In genomic region chr17:93202165-93203075, GRCm38 (mm10) we compare ENCODE assay signal across 9 mouse cellular contexts. TPM values are rescaled to one million over a fixed set of nuclear protein-coding genes. Genes with fewer than 3 reads are reported as not detected.
A peak's percentile ranks its signal among the peaks of the same experiment; 100 is the strongest.
DNase-seq lines count a peak whose midpoint lies in the region; ATAC-seq and TF ChIP-seq lines count a peak whose summit lies in the region.
"Had no signal": no experiment of that assay in that cellular context is flagged by ENCODE, and none has a peak within 500 bp of the region (broad histone marks: within the 10 kb centered on the region; RNA-seq: fewer than 3 reads in every experiment).

No protein-coding gene starts in this region.

- no peaks in the 10 kb centered on the region for H3K36me3 ChIP-seq in heart, embryonic 11.5 days (ENCODE audit: control insufficient read depth, insufficient read depth, low read length)
- no peaks in the 10 kb centered on the region for H3K36me3 ChIP-seq in ES-E14 (ENCODE audit: control insufficient read depth, insufficient read depth, low read length, poor library complexity, severe bottlenecking)
- H3K36me3 ChIP-seq in forebrain, embryonic 15.5 days, result no peaks in the 10 kb centered on the region
- H3K36me3 ChIP-seq in limb, embryonic 13.5 days, result no peaks in the 10 kb centered on the region

- DNase-seq in heart, postnatal 14 days, result no peak
- peak; percentile 39 for DNase-seq in ES-E14 (ENCODE audit: low read depth, low spot score)
- peak; percentile 29 for DNase-seq in right cerebral cortex, postnatal 14 days
- no peak for DNase-seq in thymus, postnatal 10 days (ENCODE audit: low spot score in 2 of 2)
- no peak for DNase-seq in gastrocnemius, adult 18-20 months (ENCODE audit: low spot score)

- peaks cover 65% of the 10 kb centered on the region for H3K27me3 ChIP-seq in heart, embryonic 11.5 days (ENCODE audit: control insufficient read depth, insufficient read depth, low read length)
- H3K27me3 ChIP-seq in forebrain, embryonic 15.5 days, result peaks cover 44% of the 10 kb centered on the region
- peaks cover 82% of the 10 kb centered on the region for H3K27me3 ChIP-seq in limb, embryonic 13.5 days

- no peak overlapping the region for H3K27ac ChIP-seq in heart, embryonic 11.5 days (ENCODE audit: low read depth, low read length)
- H3K27ac ChIP-seq in ES-E14 (ENCODE audit: insufficient read depth, low read depth, low read length, poor library complexity, severe bottlenecking), result no peak overlapping the region
- H3K27ac ChIP-seq in forebrain, embryonic 15.5 days (replicated peaks), result peak overlapping the region; percentile 42
- H3K27ac ChIP-seq in limb, embryonic 13.5 days, result no peak overlapping the region

- peak overlapping the region; percentile 67 for H3K4me2 ChIP-seq in heart, embryonic 11.5 days
- H3K4me2 ChIP-seq in forebrain, embryonic 15.5 days (replicated peaks), result peak overlapping the region; percentile 65
- peak overlapping the region; percentile 70 for H3K4me2 ChIP-seq in limb, embryonic 13.5 days (replicated peaks)

- no peak overlapping the region for H3K9ac ChIP-seq in heart, embryonic 11.5 days (ENCODE audit: low read depth, low read length)
- H3K9ac ChIP-seq in ES-E14 (ENCODE audit: insufficient read depth, low read depth, low read length, poor library complexity, severe bottlenecking), result no peak overlapping the region
- H3K9ac ChIP-seq in forebrain, embryonic 15.5 days (replicated peaks), result peak overlapping the region; percentile 36
- H3K9ac ChIP-seq in limb, embryonic 13.5 days, result peak overlapping the region; percentile 39; the same call in 1 of the 2 replicates

- in situ Hi-C loops in ES-E14 (cut with MboI; ENCODE audit: low sequenced_read_pairs in 2 of 2, unreplicated experiment in 2 of 2), result no loop called here

- H3K4me3 ChIP-seq in heart, embryonic 11.5 days (ENCODE audit: low read depth, low read length), result peak overlapping the region; percentile 40
- peak overlapping the region; percentile 37 to 44 for H3K4me3 ChIP-seq in ES-E14 (ENCODE audit: insufficient read depth in 1 of 2, low read depth in 1 of 2, low read length in 2 of 2, poor library complexity in 1 of 2, severe bottlenecking in 1 of 2)
- H3K4me3 ChIP-seq in forebrain, embryonic 15.5 days, result peak overlapping the region; percentile 43
- peak overlapping the region; percentile 41 for H3K4me3 ChIP-seq in limb, embryonic 13.5 days
- H3K4me3 ChIP-seq: erythroblast, embryonic 14.5 days had no signal

- no peaks in the 10 kb centered on the region for H3K9me3 ChIP-seq in heart, embryonic 11.5 days (replicated peaks; ENCODE audit: control insufficient read depth, low read length)
- no peaks in the 10 kb centered on the region for H3K9me3 ChIP-seq in ES-E14 (ENCODE audit: control insufficient read depth, insufficient read depth, low read depth, low read length)
- H3K9me3 ChIP-seq in forebrain, embryonic 15.5 days, result no peaks in the 10 kb centered on the region
- H3K9me3 ChIP-seq in limb, embryonic 13.5 days, result no peaks in the 10 kb centered on the region

- ATAC-seq in heart, embryonic 11.5 days (replicated peaks; ENCODE audit: insufficient number of reproducible peaks, low FRiP score, low TSS enrichment), result 0 out of 2 replicates have a peak, but pooled peaks have one; percentile 55
- peak; percentile 58 for ATAC-seq in forebrain, embryonic 15.5 days (replicated peaks)
- peak; percentile 78; the same call in 1 of the 2 replicates for ATAC-seq in limb, embryonic 13.5 days (ENCODE audit: low FRiP score, low read depth)

- peaks cover 11% of the 10 kb centered on the region; the same call in 1 of the 2 replicates for H3K4me1 ChIP-seq in heart, embryonic 11.5 days (ENCODE audit: control insufficient read depth, insufficient read depth, low read length)
- H3K4me1 ChIP-seq in ES-E14 (ENCODE audit: control insufficient read depth in 2 of 2, insufficient read depth in 2 of 2, low read length in 2 of 2, poor library complexity in 1 of 2), result peaks cover 0 to 7% of the 10 kb centered on the region in 2 experiments; a peak in 1 of 4 replicates
- H3K4me1 ChIP-seq in forebrain, embryonic 15.5 days, result peaks cover 49% of the 10 kb centered on the region
- H3K4me1 ChIP-seq in limb, embryonic 13.5 days, result peaks cover 36% of the 10 kb centered on the region

- under 1% methylated on average over 44 of the region's 44 CpGs for WGBS in heart, embryonic 11.5 days (ENCODE audit: insufficient replicate concordance)
- under 1% methylated on average over 44 of the region's 44 CpGs for WGBS in forebrain, embryonic 15.5 days
- under 1% methylated on average over 44 of the region's 44 CpGs for WGBS in limb, embryonic 13.5 days

- intact Hi-C loops in heart, postnatal 14 days (cut with DNase I), result no loop called here

TF ChIP-seq in ES-E14, 5 proteins besides CTCF, POLR2A, EP300 and RAD21:
- TF ChIP-seq ZNF384 (IDR thresholded peaks at IDR 0.05; ENCODE audit: low read depth, low read length) (no peak), ZC3H11A (IDR thresholded peaks at IDR 0.05; ENCODE audit: borderline replicate concordance, low read depth, low read length) (no peak), HCFC1 (IDR thresholded peaks at IDR 0.05; ENCODE audit: borderline replicate concordance, insufficient read depth, low read length) (no peak), CHD2 (IDR thresholded peaks at IDR 0.05; ENCODE audit: low read depth, low read length) (no peak), MAFK (IDR thresholded peaks at IDR 0.05; ENCODE audit: insufficient read depth, low read depth, low read length) (no peak)

RNA-seq across cellular contexts. Expression of gene Adcyap1, which starts 3.6 kb away (rescaled TPM):
- 0.10 TPM in 2 replicates for polyA plus RNA-seq in heart, embryonic 11.5 days (2014; fragmentation: Nextera tagmentation; extraction: Ambion mirVana)
- not detected for total RNA-seq in heart, postnatal 14 days (2021)
- 0.18 TPM in 1 of 2 replicates, not detected in the other for total RNA-seq in ES-E14 (2012; rRNA removed)
- polyA plus RNA-seq in forebrain, embryonic 15.5 days (2015; fragmentation: Nextera tagmentation; extraction: Ambion mirVana), result 6.6 and 7.1 TPM in 2 replicates
- 1.6 and 1.9 TPM in 2 replicates for polyA plus RNA-seq in limb, embryonic 13.5 days (2015; fragmentation: Nextera tagmentation; extraction: Ambion mirVana)
- not detected for total RNA-seq in gastrocnemius, adult 18-20 months (2021)
- polyA plus RNA-seq: erythroblast, embryonic 14.5 days had no signal

Comparison
In these comparisons a context has a peak if more than half of its experiments do, and no peak if none do; other contexts are left out.
1. H3K9ac ChIP-seq: peak in forebrain, embryonic 15.5 days (single experiment) and limb, embryonic 13.5 days (single experiment); none in heart, embryonic 11.5 days (single experiment) and ES-E14 (single experiment).
2. DNase-seq: peak in ES-E14 (single experiment) and right cerebral cortex, postnatal 14 days (single experiment); none in heart, postnatal 14 days (0 of 2), thymus, postnatal 10 days (0 of 2) and gastrocnemius, adult 18-20 months (single experiment).
3. Peak in every context shown above with its lines, with median percentiles within 50 percentile points of each other: ATAC-seq, H3K4me2 ChIP-seq and H3K4me3 ChIP-seq.